In the genomic region with DNA sequence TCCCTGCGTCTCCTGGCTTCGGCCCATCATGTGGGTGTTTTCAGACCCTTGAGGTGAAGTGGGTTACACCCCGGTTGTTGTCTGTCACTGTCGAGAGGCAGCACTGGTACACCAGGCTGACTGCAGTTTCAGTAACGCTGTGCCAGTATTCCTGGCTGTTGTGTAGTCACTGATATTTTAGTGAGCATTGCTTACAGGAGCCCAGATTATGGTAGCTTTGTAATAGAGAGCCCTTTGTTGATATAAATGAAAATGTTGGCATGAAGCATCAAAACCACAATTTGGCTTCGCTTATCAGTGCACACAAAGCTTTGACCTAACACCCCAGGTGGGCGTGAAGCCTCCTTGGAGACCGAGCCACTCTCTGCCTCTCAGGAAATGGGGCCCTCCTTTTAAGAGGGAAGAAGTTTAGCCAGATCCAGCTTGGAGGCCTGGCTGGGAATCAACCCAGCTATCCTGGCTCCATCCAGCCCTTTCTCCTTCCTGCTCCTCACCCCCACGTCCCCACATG, we compare ENCODE assay signal across 9 mouse cellular contexts.
DNase-seq lines count a peak whose midpoint lies in the region; ATAC-seq and TF ChIP-seq lines count a peak whose summit lies in the region.
"Had no signal": no experiment of that assay in that cellular context is flagged by ENCODE, and none has a peak within 500 bp of the region (broad histone marks: within the 10 kb centered on the region; RNA-seq: fewer than 3 reads in every experiment).

No protein-coding gene starts in this region.

- 74% methylated on average over 9 of the region's 9 CpGs for WGBS in kidney, adult 2 months
- WGBS in heart, embryonic 15.5 days, result 39% methylated on average over 9 of the region's 9 CpGs

- H3K27me3 ChIP-seq in kidney, adult 2 months (replicated peaks; ENCODE audit: control insufficient read depth, insufficient read depth, low read length), result no peaks in the 10 kb centered on the region
- H3K27me3 ChIP-seq in heart, embryonic 15.5 days, result no peaks in the 10 kb centered on the region

- no peak overlapping the region for H3K27ac ChIP-seq in kidney, adult 2 months (ENCODE audit: insufficient read depth, low read depth, low read length)
- peak overlapping the region; percentile 79 for H3K27ac ChIP-seq in heart, embryonic 15.5 days

- no peak for TF ChIP-seq POLR2A in kidney, adult 2 months (IDR thresholded peaks at IDR 0.05; ENCODE audit: low read depth, low read length)

- H3K36me3 ChIP-seq in kidney, adult 2 months (ENCODE audit: control insufficient read depth, insufficient read depth, low read length), result no peaks in the 10 kb centered on the region
- H3K36me3 ChIP-seq in heart, embryonic 15.5 days, result no peaks in the 10 kb centered on the region

- no peaks in the 10 kb centered on the region for H3K4me1 ChIP-seq in kidney, adult 2 months (ENCODE audit: control insufficient read depth, insufficient read depth, low read length)
- peaks cover 51% of the 10 kb centered on the region for H3K4me1 ChIP-seq in heart, embryonic 15.5 days (replicated peaks)

- DNase-seq in kidney, adult 2 months, result peak; percentile 24
- DNase-seq in kidney, postnatal 25 days, result no peak
- DNase-seq in adipocyte (ENCODE audit: low spot score), result peak; percentile 26
- peak; percentile 59 for DNase-seq in lung, postnatal 25 days (ENCODE audit: low spot score)
- DNase-seq in right cerebral cortex, postnatal 25 days, result no peak
- no peak for DNase-seq in gastrocnemius, adult 18-20 months (ENCODE audit: low spot score)
- no peak for DNase-seq in kidney, postnatal 14 days
- DNase-seq: embryo, embryonic 11 days had no signal

- H3K4me2 ChIP-seq in heart, embryonic 15.5 days, result no peak overlapping the region

- TF ChIP-seq CTCF in kidney, adult 2 months (conservative IDR thresholded peaks at IDR 0.05; ENCODE audit: insufficient read depth, insufficient read length, low read depth, low read length), result no peak

- peak; percentile 23; the same call in 1 of the 2 replicates for ATAC-seq in heart, embryonic 15.5 days (replicated peaks; ENCODE audit: insufficient number of reproducible peaks, insufficient read depth, low FRiP score, low read depth)

- H3K9me3 ChIP-seq in heart, embryonic 15.5 days (replicated peaks), result no peaks in the 10 kb centered on the region

- H3K9ac ChIP-seq in heart, embryonic 15.5 days, result no peak overlapping the region

- H3K4me3 ChIP-seq in kidney, adult 2 months (ENCODE audit: insufficient read depth, low read depth, low read length), result no peak overlapping the region
- H3K4me3 ChIP-seq in heart, embryonic 15.5 days, result no peak overlapping the region

Comparison
In these comparisons a context has a peak if more than half of its experiments do, and no peak if none do; other contexts are left out.
1. DNase-seq: peak in kidney, adult 2 months (single experiment), adipocyte (single experiment) and lung, postnatal 25 days (single experiment); none in kidney, postnatal 25 days (0 of 2), right cerebral cortex, postnatal 25 days (single experiment), gastrocnemius, adult 18-20 months (single experiment) and kidney, postnatal 14 days (single experiment).